Mouse (Mus musculus): ENCODE measurements around the gene Nfix.

Gene Nfix

GRCm38 (mm10) chr8:84718959-84719690 lies 81.0 kb downstream of the Nfix start:
- DNase-seq (ENCODE audit: low read depth, low spot score), result no peak

- no peak for DNase-seq (ENCODE audit: low read depth, low spot score)
Observed at GRCm38 (mm10) chr8:84718476-84718875, 81.7 kb downstream of the Nfix start.

DNA sequence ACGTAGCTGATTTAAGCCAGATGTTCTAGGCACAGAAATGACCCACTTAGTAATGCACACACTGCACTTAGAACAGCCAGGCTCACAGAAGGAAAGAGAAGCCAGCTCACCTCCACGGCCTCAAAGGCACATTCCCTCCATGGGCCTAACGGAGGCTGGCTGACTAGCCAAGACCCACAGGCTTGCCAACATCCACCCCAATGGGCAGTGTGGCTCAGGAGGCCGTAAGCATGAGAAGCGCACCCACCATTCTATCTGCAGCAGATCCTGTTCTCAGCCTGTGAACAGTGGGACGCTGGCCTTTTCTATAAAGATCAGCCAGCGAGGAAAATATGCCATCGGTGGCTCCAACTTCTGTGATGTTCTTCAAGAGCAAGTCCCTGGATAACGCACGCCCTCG lies 83.4 kb downstream of the Nfix start:
- DNase-seq (ENCODE audit: low read depth, low spot score), result no peak

DNA sequence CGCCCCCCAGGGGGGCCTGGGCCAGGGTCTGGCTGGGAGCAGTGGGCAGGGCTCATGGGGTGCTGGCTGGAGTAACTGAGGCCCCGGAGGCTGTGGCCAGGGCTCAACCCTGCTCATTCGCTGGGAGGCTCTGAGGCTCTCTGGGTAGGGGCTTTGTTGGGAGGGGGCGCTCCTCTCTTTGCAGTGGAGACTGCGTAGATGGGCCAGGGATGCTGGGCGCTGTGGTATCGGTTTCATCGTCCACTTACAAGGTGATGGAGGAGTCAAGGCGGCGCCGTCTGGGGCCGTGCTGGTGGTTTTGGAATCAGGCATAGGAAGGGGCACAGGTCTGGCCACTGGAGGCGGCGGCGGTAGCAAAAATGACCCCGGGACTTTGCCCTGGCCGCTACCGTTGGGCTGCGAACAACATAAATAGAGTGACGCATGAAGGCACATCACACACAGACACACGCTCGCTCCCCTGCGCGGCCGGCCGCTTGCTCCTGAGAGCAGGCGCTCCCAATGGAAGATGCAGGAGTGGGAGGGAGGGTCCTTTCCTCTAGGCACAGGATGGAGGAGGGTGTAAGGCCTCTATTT lies 84.2 kb downstream of the Nfix start:
- DNase-seq (ENCODE audit: low read depth, low spot score), result no peak

DNA sequence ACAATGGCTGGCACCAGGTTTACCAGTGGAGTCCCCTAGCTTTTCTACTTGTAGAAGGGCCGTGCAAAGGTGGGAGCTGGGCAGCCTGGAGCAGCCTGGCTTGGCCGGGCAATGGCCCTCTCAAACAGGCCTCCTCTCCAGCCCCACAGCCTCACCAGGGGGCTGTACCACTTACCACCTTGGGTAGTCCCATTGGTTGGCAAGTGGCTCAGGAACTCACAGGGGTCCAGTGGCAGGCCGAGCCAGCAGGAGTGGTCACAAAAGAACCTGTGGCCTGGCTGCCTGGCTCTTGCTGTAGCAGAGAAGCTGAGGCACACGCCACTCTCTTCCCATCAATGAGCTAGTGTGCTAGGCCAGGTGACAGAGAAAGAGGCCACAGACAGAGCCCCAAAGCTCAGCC lies 86.0 kb downstream of the Nfix start:
- no peak for DNase-seq (ENCODE audit: low read depth, low spot score)

- no peak for DNase-seq (ENCODE audit: low read depth, low spot score)
Observed at GRCm38 (mm10) chr8:84713381-84713780, 86.8 kb downstream of the Nfix start.

- DNase-seq (ENCODE audit: low read depth, low spot score), result no peak
Observed at GRCm38 (mm10) chr8:84712759-84713120, 87.4 kb downstream of the Nfix start.

DNA sequence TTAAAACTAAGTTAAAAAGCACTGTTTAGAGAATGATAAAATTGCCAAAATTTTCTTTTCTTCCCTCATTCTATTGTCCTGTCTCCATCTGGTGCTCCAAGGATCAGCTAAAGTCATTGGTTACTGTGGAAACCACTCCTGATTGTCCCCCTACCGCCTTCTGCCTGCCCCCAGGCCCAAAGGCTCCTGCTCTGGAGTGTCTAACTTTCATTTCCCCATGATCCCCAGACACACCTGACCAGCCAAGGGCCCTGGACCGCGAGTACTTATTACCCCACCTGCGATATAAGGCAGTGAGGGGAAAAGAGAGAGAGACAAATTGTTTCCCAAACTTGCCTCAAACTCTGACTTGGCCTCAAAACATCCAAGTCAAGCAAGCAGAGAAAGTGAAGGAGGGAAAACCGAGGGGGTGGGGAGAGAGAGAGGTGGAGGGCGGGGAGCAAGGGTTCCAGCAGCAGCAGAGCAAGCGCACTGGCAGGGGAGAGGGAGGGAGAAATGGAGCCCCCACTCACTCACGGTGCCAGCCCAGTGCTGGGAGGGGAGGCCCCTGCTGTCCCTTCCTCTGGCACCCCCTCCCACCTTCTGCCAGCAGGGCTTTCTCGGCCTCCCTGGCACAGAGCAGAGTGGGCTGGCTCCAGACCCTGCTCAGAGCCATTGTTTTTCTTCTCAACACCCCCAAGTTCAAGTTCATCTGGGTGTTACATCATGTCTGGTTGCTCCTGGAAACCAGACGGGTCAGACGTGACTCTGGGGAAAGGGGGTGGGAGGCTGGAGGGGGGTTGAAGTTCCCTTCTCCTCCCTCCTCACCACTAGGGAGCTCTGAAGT lies 88.0 kb downstream of the Nfix start:
- peak; percentile 83 for DNase-seq (ENCODE audit: low read depth, low spot score)

- no peak for DNase-seq (ENCODE audit: low read depth, low spot score)
Observed at GRCm38 (mm10) chr8:84711312-84711711, 88.8 kb downstream of the Nfix start.

GRCm38 (mm10) chr8:84709931-84710330 lies 90.2 kb downstream of the Nfix start:
- no peak for DNase-seq (ENCODE audit: low read depth, low spot score)

- peak; percentile 94 for DNase-seq (ENCODE audit: low read depth, low spot score)
Observed at GRCm38 (mm10) chr8:84708774-84709475, 91.2 kb downstream of the Nfix start.

DNA sequence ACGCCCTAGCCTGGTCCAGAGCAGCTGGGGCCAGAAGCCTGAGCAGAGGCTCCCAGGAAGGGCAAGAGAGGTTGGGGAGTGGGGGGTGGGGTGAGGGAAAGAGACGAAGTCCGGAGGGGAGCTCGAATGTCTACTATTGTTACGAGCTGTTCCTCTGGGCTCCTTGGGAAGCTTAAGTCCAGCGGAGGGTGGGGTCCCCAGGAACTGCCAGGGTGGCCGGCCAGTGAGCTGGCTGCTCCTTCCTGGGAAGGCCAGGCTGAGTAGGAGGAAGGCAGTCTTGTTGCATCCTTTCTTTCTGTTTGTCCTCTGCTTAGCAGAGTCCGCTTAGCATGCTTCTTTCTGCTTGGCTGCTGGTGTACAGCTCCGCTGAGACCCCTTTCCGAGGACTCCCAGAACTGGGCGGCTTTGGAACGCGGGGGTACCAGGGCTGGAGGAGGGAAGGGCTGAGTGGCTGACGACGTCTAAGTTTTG lies 92.0 kb downstream of the Nfix start:
- DNase-seq (ENCODE audit: low read depth, low spot score), result no peak

GRCm38 (mm10) chr8:84707267-84707883 lies 92.8 kb downstream of the Nfix start:
- DNase-seq (ENCODE audit: low read depth, low spot score), result no peak

- no peak for DNase-seq (ENCODE audit: low read depth, low spot score)
Observed at GRCm38 (mm10) chr8:84706610-84707266, 93.4 kb downstream of the Nfix start.

DNA sequence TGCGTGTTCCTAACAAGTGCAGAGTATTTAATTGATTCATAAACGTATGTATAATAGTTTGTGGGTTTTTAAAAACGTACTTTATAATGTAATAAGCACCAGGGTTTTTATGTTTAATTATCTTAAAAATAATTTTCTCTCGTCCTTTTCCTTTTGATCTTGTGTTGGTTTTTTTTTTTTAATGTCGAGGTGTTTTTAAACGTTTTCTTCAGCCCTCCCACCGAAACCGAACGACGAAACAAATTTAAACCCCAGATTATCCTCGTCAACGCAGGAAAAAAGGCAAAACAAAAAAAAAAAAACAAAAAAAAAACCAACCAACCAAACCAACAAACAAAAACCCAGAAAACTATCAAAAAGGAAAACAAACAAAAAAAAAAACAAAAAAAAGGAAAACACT lies 94.2 kb downstream of the Nfix start:
- no peak for DNase-seq (ENCODE audit: low read depth, low spot score)

- DNase-seq (ENCODE audit: low read depth, low spot score), result no peak
Observed at GRCm38 (mm10) chr8:84704867-84705831, 95.0 kb downstream of the Nfix start.

- DNase-seq (ENCODE audit: low read depth, low spot score), result peak; percentile 45
Observed at GRCm38 (mm10) chr8:84704356-84704755, 95.8 kb downstream of the Nfix start.

GRCm38 (mm10) chr8:84703466-84704249 lies 96.5 kb downstream of the Nfix start:
- DNase-seq (ENCODE audit: low read depth, low spot score), result no peak

DNA sequence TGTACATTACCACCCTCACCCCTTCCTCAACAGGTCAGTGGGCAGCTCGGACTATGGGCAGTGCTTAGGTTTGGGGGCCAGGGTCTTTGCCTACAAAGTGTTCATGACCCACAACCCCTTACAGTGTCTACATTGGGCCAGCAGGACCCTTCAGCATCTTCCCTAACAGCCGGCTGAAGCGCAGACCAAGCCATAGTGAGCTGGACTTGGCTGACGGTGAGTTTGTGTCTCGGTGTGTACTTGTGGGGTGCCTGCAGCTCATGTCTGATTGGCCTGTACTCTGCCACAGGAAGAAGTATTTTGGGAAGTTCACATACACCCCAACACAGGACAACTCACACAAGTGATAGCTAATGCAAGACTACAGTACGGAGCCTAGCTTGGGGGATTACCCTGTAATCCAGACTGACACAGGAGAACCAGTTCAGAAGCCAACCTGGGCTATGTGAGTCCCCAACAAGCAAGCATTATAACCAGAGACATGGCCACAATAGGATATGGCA lies 97.1 kb downstream of the Nfix start:
- DNase-seq (ENCODE audit: low read depth, low spot score), result no peak

Measured in 3T3-L1 (cell line).